Mouse (Mus musculus): ENCODE data around the gene Wnt5b. TPM values are rescaled to one million over a fixed set of nuclear protein-coding genes. Genes with fewer than 3 reads are reported as not detected.
A peak's percentile ranks its signal among the peaks of the same experiment; 100 is the strongest.

Wnt5b gene
- total and polyA plus RNA-seq, 3 experiments: 0.03 TPM; not detected in 2

DNA sequence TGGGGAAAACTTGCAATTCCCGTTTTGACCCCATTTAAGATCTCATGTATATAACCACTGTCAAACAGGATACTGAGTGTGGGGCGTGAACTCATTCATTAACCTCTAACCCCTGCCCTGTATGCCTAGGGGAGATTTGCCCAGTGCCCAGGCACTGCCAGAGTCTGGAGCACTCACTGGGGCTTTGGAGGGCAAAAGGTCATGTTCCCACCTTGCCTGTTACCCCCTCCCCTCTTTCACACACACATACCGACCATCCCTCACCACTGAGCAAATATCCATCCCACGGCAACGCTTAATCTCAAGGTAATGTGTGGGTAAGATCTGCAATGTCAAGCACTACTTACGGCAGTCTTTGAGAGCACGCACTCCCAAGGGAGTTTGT is 51.5 kb downstream of the Wnt5b start:
- DNase-seq (ENCODE audit: low spot score) (no peak), ATAC-seq (ENCODE audit: extremely low read depth, insufficient number of reproducible peaks, low FRiP score, poor library complexity, severe bottlenecking) (no peak)
- Histone ChIP-seq H3K4me1 (ENCODE audit: insufficient read depth, low read depth, low read length) (0 out of 2 replicates have a peak, but pooled peaks cover 2% of the 10 kb centered on the region), H3K9me3 (replicated peaks) (no peaks in the 10 kb centered on the region), H3K4me3 (ENCODE audit: low read depth, low read length) (no peak overlapping the region), H3K36me3 (replicated peaks) (no peaks in the 10 kb centered on the region), H3K27me3 (ENCODE audit: insufficient read depth, low read length) (peaks cover 14% of the 10 kb centered on the region)
- no peak for TF ChIP-seq POLR2AphosphoS5 (IDR thresholded peaks at IDR 0.05; ENCODE audit: insufficient replicate concordance, low read depth, low read length)

DNA sequence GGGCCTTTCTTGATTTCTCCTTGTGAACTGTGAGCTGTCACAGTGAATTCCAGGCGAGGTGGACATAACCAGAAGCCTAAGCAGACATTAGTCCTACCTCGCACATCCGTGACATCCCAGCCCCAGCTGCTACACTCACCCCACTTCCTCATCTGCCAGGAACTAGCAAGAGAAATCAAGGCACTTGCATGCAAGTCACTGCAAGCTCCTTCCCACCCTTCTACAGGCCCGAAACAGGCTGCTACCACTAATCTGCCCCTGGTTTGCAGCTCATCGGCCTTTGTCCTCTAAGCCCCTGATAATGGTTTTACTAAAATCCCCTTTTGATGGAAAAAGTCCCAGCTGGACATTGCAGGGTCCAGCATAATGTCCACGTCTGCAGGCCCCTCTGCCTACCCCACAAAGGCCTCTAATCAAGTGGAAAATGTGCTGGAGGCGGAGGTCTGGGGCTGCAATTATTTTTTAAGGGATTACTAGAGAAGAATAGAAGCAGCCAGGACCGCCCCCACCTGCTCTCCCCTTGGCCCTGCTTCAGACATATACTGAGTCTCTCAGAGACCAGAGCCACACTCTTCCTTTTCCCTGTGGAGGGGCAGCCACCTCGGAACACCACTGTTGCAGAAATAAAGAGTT is 52.0 kb downstream of the Wnt5b start:
- ATAC-seq (ENCODE audit: extremely low read depth, insufficient number of reproducible peaks, low FRiP score, poor library complexity, severe bottlenecking): no peak
- TF ChIP-seq GATA1 (IDR thresholded peaks at IDR 0.05; ENCODE audit: borderline replicate concordance, low read length) (no peak), GATA2 (IDR thresholded peaks at IDR 0.05; ENCODE audit: borderline replicate concordance, low read depth, low read length) (no peak), CTCF (IDR thresholded peaks at IDR 0.05; ENCODE audit: low read depth, low read length) (no peak)
- Histone ChIP-seq H3K9me3 (replicated peaks) (no peaks in the 10 kb centered on the region), H3K4me1 (ENCODE audit: insufficient read depth, low read depth, low read length) (0 out of 2 replicates have a peak, but pooled peaks cover 2% of the 10 kb centered on the region), H3K36me3 (replicated peaks) (peaks cover 4% of the 10 kb centered on the region), H3K27me3 (ENCODE audit: insufficient read depth, low read length) (peaks cover 13% of the 10 kb centered on the region), H3K4me3 (ENCODE audit: low read depth, low read length) (no peak overlapping the region)
- DNase-seq (ENCODE audit: low spot score): no peak

DNA sequence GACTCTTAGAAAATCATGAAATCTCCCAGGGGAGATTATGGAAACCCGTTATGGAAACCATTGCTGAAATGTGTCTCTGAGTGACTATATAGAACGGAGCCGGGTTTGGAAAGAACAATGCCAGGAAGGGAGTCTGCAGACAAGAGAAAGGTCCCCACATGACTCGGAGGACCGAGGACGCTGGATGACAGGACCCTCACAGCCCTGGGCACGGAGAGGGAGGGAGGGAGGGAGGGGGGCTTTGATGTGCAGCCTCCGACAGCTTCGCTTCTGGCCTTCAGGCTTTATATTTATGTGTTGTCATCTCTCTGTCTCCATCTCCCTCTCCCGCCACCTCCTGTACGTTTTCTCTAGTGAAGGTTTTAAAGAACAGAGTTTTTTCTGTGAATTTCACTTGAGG is 53.1 kb downstream of the Wnt5b start:
- Histone ChIP-seq H3K4me1 (ENCODE audit: insufficient read depth, low read depth, low read length) (peaks cover 9% of the 10 kb centered on the region), H3K9me3 (replicated peaks) (no peaks in the 10 kb centered on the region), H3K27me3 (ENCODE audit: insufficient read depth, low read length) (peaks cover 7% of the 10 kb centered on the region), H3K36me3 (replicated peaks) (peaks cover 11% of the 10 kb centered on the region), H3K4me3 (ENCODE audit: low read depth, low read length) (no peak overlapping the region)
- no peak for DNase-seq (ENCODE audit: low spot score)
- ATAC-seq (ENCODE audit: extremely low read depth, insufficient number of reproducible peaks, low FRiP score, poor library complexity, severe bottlenecking): no peak
- TF ChIP-seq GATA1 (IDR thresholded peaks at IDR 0.05; ENCODE audit: borderline replicate concordance, low read length) (no peak), TAL1 (conservative IDR thresholded peaks at IDR 0.05; ENCODE audit: low read depth, low read length) (no peak), GATA2 (IDR thresholded peaks at IDR 0.05; ENCODE audit: borderline replicate concordance, low read depth, low read length) (no peak), POLR2AphosphoS5 (IDR thresholded peaks at IDR 0.05; ENCODE audit: insufficient replicate concordance, low read depth, low read length) (no peak), CTCF (IDR thresholded peaks at IDR 0.05; ENCODE audit: low read depth, low read length) (no peak)

DNA sequence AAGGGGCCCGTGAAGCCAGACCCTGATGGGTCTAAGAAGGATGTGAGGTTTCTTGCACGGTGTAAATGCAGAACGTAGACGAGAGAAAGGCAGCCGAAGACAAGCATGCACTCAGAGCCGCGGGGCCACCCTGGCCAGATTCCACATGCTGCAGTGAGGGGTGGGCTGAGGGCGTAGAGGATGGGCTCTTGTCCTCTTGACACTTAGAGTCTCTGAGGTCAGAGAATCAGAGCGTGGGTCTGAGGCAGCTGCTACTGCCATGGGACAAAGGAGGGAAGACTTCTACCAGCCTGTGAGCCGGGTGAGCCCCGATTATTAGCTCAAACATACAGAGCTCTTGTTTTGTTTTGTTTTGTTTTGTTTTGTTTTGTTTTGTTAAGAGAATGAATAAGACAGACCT is 53.6 kb downstream of the Wnt5b start:
- peaks cover 14% of the 10 kb centered on the region for H3K4me1 ChIP-seq (ENCODE audit: insufficient read depth, low read depth, low read length)
- no peak for TF ChIP-seq GATA1 (IDR thresholded peaks at IDR 0.05; ENCODE audit: borderline replicate concordance, low read length)
- no peak for TF ChIP-seq TAL1 (conservative IDR thresholded peaks at IDR 0.05; ENCODE audit: low read depth, low read length)
- no peak for TF ChIP-seq POLR2AphosphoS5 (IDR thresholded peaks at IDR 0.05; ENCODE audit: insufficient replicate concordance, low read depth, low read length)
- TF ChIP-seq GATA2 (IDR thresholded peaks at IDR 0.05; ENCODE audit: borderline replicate concordance, low read depth, low read length): no peak
- TF ChIP-seq CTCF (IDR thresholded peaks at IDR 0.05; ENCODE audit: low read depth, low read length): no peak
- H3K4me3 ChIP-seq (ENCODE audit: low read depth, low read length): no peak overlapping the region
- no peak for DNase-seq (ENCODE audit: low spot score)
- ATAC-seq (ENCODE audit: extremely low read depth, insufficient number of reproducible peaks, low FRiP score, poor library complexity, severe bottlenecking): no peak
- peaks cover 16% of the 10 kb centered on the region for H3K36me3 ChIP-seq (replicated peaks)
- no peaks in the 10 kb centered on the region for H3K9me3 ChIP-seq (replicated peaks)
- H3K27me3 ChIP-seq (ENCODE audit: insufficient read depth, low read length): peaks cover 7% of the 10 kb centered on the region

- Histone ChIP-seq H3K4me1 (ENCODE audit: insufficient read depth, low read depth, low read length) (peaks cover 20% of the 10 kb centered on the region), H3K4me3 (ENCODE audit: low read depth, low read length) (no peak overlapping the region), H3K9me3 (replicated peaks) (no peaks in the 10 kb centered on the region), H3K27me3 (ENCODE audit: insufficient read depth, low read length) (peaks cover 7% of the 10 kb centered on the region), H3K36me3 (replicated peaks) (peaks cover 22% of the 10 kb centered on the region)
- ATAC-seq (ENCODE audit: extremely low read depth, insufficient number of reproducible peaks, low FRiP score, poor library complexity, severe bottlenecking): no peak
- DNase-seq (ENCODE audit: low spot score): peak; percentile 47
- TF ChIP-seq CTCF (IDR thresholded peaks at IDR 0.05; ENCODE audit: low read depth, low read length): peak; percentile 31; the same call in 1 of the 2 replicates
- TF ChIP-seq GATA2 (IDR thresholded peaks at IDR 0.05; ENCODE audit: borderline replicate concordance, low read depth, low read length): no peak
Observed at GRCm38 (mm10) chr6:119489765-119490164, 54.4 kb downstream of the Wnt5b start.

GRCm38 (mm10) chr6:119487619-119488018 is 56.5 kb downstream of the Wnt5b start:
- TF ChIP-seq GATA1 (IDR thresholded peaks at IDR 0.05; ENCODE audit: borderline replicate concordance, low read length) (no peak), CTCF (IDR thresholded peaks at IDR 0.05; ENCODE audit: low read depth, low read length) (no peak), GATA2 (IDR thresholded peaks at IDR 0.05; ENCODE audit: borderline replicate concordance, low read depth, low read length) (no peak), POLR2AphosphoS5 (IDR thresholded peaks at IDR 0.05; ENCODE audit: insufficient replicate concordance, low read depth, low read length) (no peak)
- H3K27me3 ChIP-seq (ENCODE audit: insufficient read depth, low read length): peaks cover 7% of the 10 kb centered on the region
- no peaks in the 10 kb centered on the region for H3K9me3 ChIP-seq (replicated peaks)
- H3K4me1 ChIP-seq (ENCODE audit: insufficient read depth, low read depth, low read length): peaks cover 38% of the 10 kb centered on the region
- DNase-seq (ENCODE audit: low spot score) (no peak), ATAC-seq (ENCODE audit: extremely low read depth, insufficient number of reproducible peaks, low FRiP score, poor library complexity, severe bottlenecking) (no peak)
- H3K4me3 ChIP-seq (ENCODE audit: low read depth, low read length): no peak overlapping the region
- H3K36me3 ChIP-seq (replicated peaks): peaks cover 42% of the 10 kb centered on the region

- DNase-seq (ENCODE audit: low spot score): no peak
- Histone ChIP-seq H3K36me3 (replicated peaks) (peaks cover 42% of the 10 kb centered on the region), H3K27me3 (ENCODE audit: insufficient read depth, low read length) (peaks cover 5% of the 10 kb centered on the region), H3K4me3 (ENCODE audit: low read depth, low read length) (no peak overlapping the region), H3K9me3 (replicated peaks) (no peaks in the 10 kb centered on the region), H3K4me1 (ENCODE audit: insufficient read depth, low read depth, low read length) (peaks cover 38% of the 10 kb centered on the region)
- TF ChIP-seq TAL1 (conservative IDR thresholded peaks at IDR 0.05; ENCODE audit: low read depth, low read length) (no peak), GATA1 (IDR thresholded peaks at IDR 0.05; ENCODE audit: borderline replicate concordance, low read length) (no peak), CTCF (IDR thresholded peaks at IDR 0.05; ENCODE audit: low read depth, low read length) (no peak), GATA2 (IDR thresholded peaks at IDR 0.05; ENCODE audit: borderline replicate concordance, low read depth, low read length) (no peak), POLR2AphosphoS5 (IDR thresholded peaks at IDR 0.05; ENCODE audit: insufficient replicate concordance, low read depth, low read length) (no peak)
- no peak for ATAC-seq (ENCODE audit: extremely low read depth, insufficient number of reproducible peaks, low FRiP score, poor library complexity, severe bottlenecking)
Observed at GRCm38 (mm10) chr6:119487085-119487458, 57.1 kb downstream of the Wnt5b start.

All from G1E (cell line).